Mouse (Mus musculus) neural tube, embryonic 15.5 days (tissue): ENCODE data around the gene Mdga1. TPM values are rescaled to one million over a fixed set of nuclear protein-coding genes. Genes with fewer than 3 reads are reported as not detected.
A peak's percentile ranks its signal among the peaks of the same experiment; 100 is the strongest.

ENCODE experiments used
- ATAC-seq: fragments of 200-750 bp; cut with Nextera tagmentation; 2 replicates; pipeline ENCODE4 v1.8.0; 2017; ENCODE audit warnings: mild to moderate bottlenecking, moderate TSS enrichment, moderate library complexity; ENCODE audit not compliant: low FRiP score
- H3K27ac ChIP-seq: fragments of 300-500 bp; sonication (generic); replicated peaks from 2 replicates; pipeline ENCODE4 v1.5.1; 2015; ENCODE audit warnings: mild to moderate bottlenecking, inconsistent platforms
- H3K27me3 ChIP-seq: fragments of 300-500 bp; sonication (generic); replicated peaks from 2 replicates; pipeline ENCODE4 v1.6.1; 2015; ENCODE audit warnings: inconsistent platforms
- H3K36me3 ChIP-seq: fragments of 300-500 bp; sonication (generic); 2 replicates; pipeline ENCODE4 v1.6.1; 2015; ENCODE audit warnings: inconsistent platforms
- H3K4me1 ChIP-seq: fragments of 300-500 bp; sonication (generic); 2 replicates; pipeline ENCODE4 v1.6.1; 2015; ENCODE audit warnings: inconsistent platforms
- H3K4me2 ChIP-seq: fragments of 300-500 bp; sonication (generic); 2 replicates; pipeline ENCODE4 v1.6.1; 2015; ENCODE audit warnings: inconsistent platforms, mild to moderate bottlenecking, moderate library complexity
- H3K4me3 ChIP-seq: fragments of 300-500 bp; sonication (generic); replicated peaks from 2 replicates; pipeline ENCODE4 v1.5.1; 2015; ENCODE audit warnings: mild to moderate bottlenecking, inconsistent platforms
- H3K9ac ChIP-seq: fragments of 300-500 bp; sonication (generic); replicated peaks from 2 replicates; pipeline ENCODE4 v1.6.1; 2015; ENCODE audit warnings: mild to moderate bottlenecking, inconsistent platforms
- H3K9me3 ChIP-seq: fragments of 300-500 bp; sonication (generic); replicated peaks from 2 replicates; pipeline ENCODE4 v1.6.1; 2016; ENCODE audit warnings: inconsistent platforms
- WGBS: fragments of 180-500 bp; shearing (Covaris S2); methylation state at CpG from one replicate; pipeline ENCODE4 v1.1.7; 2015; ENCODE audit warnings: mixed read lengths; 5-methylcytosine and 5-hydroxymethylcytosine counted together
- polyA plus RNA-seq: library from polyadenylated mRNA; unstranded; fragments of >200 nt; fragmentation: Nextera tagmentation; extraction: Ambion mirVana; gene quantifications from 2 replicates; pipeline ENCODE4 v1.2.1, GENCODE M21; 2015

Mdga1 gene
- polyA plus RNA-seq, 1 experiment from 2014 or later, result 10.9 TPM

DNA sequence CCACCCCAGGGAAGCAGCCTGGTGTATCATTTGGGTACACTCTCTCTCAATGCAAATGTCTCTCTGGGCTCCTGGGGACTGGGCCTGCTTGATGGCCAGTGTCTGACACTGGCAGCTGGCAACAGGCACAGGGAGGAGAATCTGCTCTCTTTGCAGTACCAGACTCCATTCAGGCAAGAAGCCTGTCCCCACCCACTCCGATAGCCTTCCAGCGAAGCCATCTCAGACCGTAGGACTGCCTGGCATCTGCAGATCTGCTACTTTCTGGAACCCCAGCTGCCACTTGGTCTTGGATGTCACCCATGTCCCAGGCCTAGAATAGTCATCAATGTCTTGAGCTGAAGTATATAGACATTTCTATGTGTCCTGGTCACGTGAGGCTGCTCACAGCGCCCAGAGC is 74.9 kb downstream of the Mdga1 start:
- no peak for ATAC-seq
- no peaks in the 10 kb centered on the region for H3K9me3 ChIP-seq
- WGBS, result 85% methylated on average over 5 of the region's 5 CpGs

DNA sequence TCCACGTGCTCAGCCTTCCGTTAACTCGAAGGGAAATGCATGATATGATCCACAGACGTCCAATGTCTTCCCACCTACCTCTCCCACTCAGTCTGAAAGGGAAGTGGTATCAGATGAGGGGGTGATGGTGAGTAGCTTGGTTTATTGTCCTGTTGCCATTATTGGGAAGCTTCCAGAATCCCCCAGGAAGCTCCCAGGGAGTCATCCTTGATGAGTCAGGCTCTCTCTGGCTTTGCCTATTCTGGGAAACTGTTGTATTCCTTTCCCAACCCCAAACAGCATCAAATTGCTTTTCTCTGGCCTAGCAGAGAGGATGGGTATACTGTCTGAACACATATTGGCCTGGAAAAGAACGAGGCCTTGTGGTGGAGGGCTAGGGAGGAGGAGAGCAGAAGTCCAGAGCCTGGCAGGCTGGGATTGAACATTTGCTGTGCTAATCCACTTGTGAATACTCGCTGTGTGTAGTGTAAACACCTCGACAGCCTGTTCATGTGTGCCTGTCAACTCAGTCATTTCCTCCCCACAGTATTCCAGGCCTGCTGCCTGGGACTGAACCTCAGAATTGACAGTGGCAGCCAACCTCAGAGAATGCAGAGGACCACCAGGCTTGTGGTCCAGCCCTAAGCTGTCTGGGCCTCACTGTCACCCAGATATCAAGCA is 79.3 kb downstream of the Mdga1 start:
- H3K4me2 ChIP-seq, result peak overlapping the region; percentile 97
- no peak overlapping the region for H3K9ac ChIP-seq
- no peaks in the 10 kb centered on the region for H3K9me3 ChIP-seq
- WGBS, result 71% methylated on average over 7 of the region's 7 CpGs
- peaks cover 18% of the 10 kb centered on the region for H3K27me3 ChIP-seq
- no peak overlapping the region for H3K4me3 ChIP-seq
- no peak overlapping the region for H3K27ac ChIP-seq
- H3K36me3 ChIP-seq, result no peaks in the 10 kb centered on the region
- H3K4me1 ChIP-seq, result peaks cover 53% of the 10 kb centered on the region
- ATAC-seq, result no peak

More for the DNA sequence above, 74.9 kb downstream of the Mdga1 start:
- Histone ChIP-seq H3K36me3 (no peaks in the 10 kb centered on the region), H3K4me2 (no peak overlapping the region), H3K9ac (no peak overlapping the region), H3K27ac (no peak overlapping the region), H3K4me1 (peaks cover 29% of the 10 kb centered on the region), H3K4me3 (no peak overlapping the region), H3K27me3 (peaks cover 11% of the 10 kb centered on the region)

DNA sequence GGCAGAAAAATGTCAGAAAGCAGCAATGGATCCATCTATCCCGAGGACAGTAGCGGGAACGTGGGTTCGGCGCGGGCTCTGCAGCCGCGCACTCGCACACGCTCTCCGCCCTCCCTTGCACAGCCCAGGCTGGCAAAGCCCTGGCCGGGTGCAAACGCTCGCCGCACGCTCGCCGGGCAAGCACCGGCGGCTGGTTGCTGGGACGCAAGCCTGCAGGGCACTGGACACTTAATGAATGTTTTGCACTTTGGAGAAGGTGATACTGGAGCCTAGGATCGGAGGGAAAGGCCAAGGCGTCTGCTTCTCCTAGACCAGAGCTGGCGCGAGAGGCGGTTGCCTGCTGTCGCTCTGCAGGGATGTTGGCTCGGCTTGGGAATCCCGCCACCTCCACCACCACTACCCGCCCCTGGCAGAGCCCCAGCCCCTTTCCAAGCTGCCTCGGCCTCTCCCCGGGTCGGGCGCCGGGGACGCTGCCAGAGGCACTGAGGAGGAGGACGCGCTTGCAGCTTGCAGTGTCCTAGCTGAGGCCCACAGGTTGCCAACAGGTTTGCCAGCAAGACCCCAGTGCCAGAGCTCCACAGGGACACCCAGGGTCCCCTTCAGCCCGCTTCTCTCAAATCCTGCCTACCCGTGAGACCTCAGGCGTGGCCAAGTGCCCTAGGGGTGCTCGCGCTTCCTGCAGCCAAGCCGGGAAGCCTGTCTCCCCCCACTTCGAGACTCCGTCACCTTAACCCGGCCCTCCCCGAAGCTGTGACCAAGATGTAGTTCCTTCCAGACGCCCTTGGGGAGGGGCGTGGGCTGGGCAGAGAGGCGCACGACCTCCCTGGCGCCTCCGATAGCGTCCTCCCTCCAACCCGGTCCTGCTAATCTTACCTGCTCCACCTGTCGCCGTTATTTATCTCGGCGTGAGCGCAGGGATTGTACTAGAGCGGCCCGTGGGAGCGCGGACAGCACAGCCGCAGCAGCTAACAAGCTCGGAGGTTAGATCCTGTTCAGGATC is 80.6 kb downstream of the Mdga1 start:
- H3K36me3 ChIP-seq, result no peaks in the 10 kb centered on the region
- under 1% methylated on average over 66 of the region's 67 CpGs for WGBS
- peak overlapping the region; percentile 72 for H3K9ac ChIP-seq
- H3K9me3 ChIP-seq, result no peaks in the 10 kb centered on the region
- peak overlapping the region; percentile 85 for H3K27ac ChIP-seq
- H3K4me3 ChIP-seq, result peak overlapping the region; percentile 61
- peak; percentile 82 for ATAC-seq
- peak overlapping the region; percentile 97 for H3K4me2 ChIP-seq
- H3K27me3 ChIP-seq, result peaks cover 27% of the 10 kb centered on the region
- peaks cover 66% of the 10 kb centered on the region for H3K4me1 ChIP-seq

DNA sequence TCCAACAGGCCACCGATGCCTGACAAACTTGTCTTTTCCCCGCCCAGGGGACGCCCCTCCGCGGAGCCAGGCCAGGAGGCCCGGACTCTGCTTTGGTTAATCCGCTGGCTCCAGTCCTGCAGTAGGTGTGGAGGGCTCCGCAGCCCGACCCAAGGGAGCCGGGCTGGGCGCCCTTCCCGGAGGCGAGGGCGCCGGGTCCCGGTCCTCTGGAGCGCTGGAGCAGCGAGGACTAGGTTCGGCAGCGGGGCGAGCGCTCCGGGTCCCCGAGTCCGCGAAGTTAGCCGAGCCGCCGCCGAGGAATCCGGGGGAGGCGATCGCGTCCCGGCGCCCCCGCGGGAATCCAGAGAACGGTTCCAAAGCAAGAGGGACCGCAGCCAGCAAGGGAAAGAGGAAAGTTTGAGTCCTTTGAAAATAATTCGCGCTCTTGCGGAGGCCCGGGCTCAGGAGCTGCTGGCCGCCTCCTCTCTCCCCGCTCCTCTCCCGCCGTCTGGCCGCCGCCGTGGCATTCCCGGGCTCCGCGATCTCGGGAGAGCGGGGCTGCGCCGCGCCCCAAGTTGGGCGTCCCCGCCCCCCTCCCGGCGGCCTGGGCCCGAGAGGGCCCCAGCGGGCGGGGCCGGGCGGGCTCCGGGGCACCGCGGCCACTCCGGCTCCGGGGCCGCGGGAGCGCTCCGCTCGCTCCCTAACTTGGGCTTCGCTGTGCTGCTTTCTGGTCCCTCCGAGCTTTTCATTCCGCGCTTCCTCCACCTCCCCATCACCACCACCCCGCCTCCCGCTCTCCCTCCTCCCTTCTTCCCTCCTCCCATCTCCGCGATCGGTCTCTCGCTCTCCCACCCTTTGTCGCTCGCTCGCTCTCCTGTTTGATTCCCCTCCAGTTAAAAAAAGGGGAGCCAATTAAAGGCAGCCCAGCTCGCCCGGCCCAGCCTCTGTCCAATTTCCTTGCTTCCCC is 81.7 kb downstream of the Mdga1 start:
- Histone ChIP-seq H3K9ac (peak overlapping the region; percentile 72), H3K4me1 (peaks cover 77% of the 10 kb centered on the region), H3K9me3 (no peaks in the 10 kb centered on the region), H3K4me3 (peak overlapping the region; percentile 61), H3K27me3 (peaks cover 27% of the 10 kb centered on the region), H3K36me3 (no peaks in the 10 kb centered on the region), H3K27ac (peak overlapping the region; percentile 85), H3K4me2 (peak overlapping the region; percentile 97)
- under 1% methylated on average over 84 of the region's 93 CpGs for WGBS
- peak; percentile 66 for ATAC-seq

DNA sequence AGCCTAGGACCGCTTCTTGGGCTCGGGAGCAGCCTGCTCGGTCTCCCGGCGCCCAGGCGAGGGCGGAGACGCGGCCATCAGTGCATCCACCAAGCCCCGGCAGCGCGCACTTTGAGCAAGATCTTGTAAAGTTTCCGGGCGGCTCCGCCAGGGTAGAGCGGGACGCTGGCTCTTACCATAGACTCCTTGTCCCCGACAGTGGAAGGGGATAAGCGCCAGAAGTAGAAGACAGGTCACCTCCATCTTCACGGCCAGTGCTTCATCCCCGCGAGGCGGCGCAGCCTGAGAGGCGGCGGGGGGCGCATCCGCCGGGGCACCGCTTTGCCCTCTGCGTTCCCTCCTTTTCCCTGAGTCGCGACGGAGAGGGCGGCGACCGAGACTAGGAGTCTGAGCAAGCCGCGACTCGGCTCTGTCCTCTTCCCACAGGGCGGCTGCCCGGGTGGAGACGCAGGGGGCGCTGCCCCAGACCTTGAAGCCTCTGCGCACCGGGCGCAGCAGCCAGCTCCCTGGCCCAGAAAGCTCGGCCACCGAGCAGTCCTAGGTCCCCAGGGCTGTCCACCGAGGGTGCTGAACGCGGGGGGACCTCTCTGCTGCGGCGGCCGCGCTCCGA is 82.5 kb downstream of the Mdga1 start:
- peaks cover 83% of the 10 kb centered on the region for H3K4me1 ChIP-seq
- H3K4me3 ChIP-seq, result peak overlapping the region; percentile 61
- WGBS, result under 1% methylated on average over 54 of the region's 57 CpGs
- no peaks in the 10 kb centered on the region for H3K9me3 ChIP-seq
- H3K9ac ChIP-seq, result peak overlapping the region; percentile 72
- peaks cover 27% of the 10 kb centered on the region for H3K27me3 ChIP-seq
- H3K36me3 ChIP-seq, result no peaks in the 10 kb centered on the region
- H3K4me2 ChIP-seq, result peak overlapping the region; percentile 97
- peak; percentile 22; the same call in 1 of the 2 replicates for ATAC-seq
- H3K27ac ChIP-seq, result peak overlapping the region; percentile 85

DNA sequence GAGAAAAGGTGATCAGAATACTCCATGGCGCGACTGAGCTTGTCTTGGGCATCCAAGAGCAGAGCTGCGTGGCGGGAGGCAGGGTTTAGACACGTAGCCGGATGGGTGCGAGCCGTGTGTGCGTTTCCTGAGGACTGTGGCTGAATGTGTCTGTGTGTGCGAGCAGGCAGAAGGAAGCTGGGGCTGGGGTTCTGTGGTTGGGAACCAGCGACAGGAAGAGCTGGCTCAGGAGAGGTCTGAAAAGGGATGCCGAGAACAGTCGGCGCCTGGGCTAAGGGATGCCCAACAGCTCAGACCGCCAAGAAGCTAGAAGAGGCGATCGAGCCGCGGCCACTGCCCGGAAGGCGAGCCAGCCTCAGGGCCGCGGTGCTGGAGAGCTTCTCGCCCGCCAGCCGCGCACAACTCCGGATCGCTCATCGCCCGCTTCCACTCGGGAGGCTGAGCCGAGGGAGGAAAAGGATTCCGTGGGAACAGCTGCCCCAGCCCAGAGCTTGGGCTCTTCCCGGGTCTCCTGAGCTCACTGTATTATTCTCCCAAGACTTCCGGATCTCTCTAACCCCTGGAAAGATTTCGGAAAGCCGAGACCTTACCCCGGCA is 83.1 kb downstream of the Mdga1 start:
- under 1% methylated on average over 39 of the region's 39 CpGs for WGBS
- peak overlapping the region; percentile 72 for H3K9ac ChIP-seq
- H3K27ac ChIP-seq, result peak overlapping the region; percentile 85
- peak overlapping the region; percentile 61 for H3K4me3 ChIP-seq
- peaks cover 80% of the 10 kb centered on the region for H3K4me1 ChIP-seq
- peak overlapping the region; percentile 97 for H3K4me2 ChIP-seq
- H3K36me3 ChIP-seq, result no peaks in the 10 kb centered on the region
- peaks cover 27% of the 10 kb centered on the region for H3K27me3 ChIP-seq
- H3K9me3 ChIP-seq, result no peaks in the 10 kb centered on the region
- no peak for ATAC-seq

DNA sequence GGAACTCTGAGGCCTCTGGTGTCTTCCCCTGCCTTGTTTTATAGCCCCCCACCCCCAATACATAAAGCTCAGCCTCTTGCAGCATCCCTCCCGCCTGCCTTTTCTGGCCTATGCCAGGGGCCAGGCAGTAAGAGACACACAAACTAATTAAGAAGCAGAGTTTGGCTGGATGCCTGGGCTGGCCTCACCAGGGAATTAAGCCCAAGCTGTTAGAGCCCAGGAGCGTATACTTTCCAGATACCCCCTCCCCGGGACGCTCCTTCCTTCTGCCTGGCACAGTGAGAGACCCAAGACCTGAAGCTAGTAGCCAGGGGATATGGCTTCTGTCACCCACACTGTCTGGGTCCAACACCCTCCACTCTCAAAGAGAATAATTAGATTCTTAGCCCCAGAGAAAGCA is 83.8 kb downstream of the Mdga1 start:
- H3K9me3 ChIP-seq, result no peaks in the 10 kb centered on the region
- peak overlapping the region; percentile 72 for H3K9ac ChIP-seq
- H3K36me3 ChIP-seq, result no peaks in the 10 kb centered on the region
- H3K4me2 ChIP-seq, result peak overlapping the region; percentile 97
- 4% methylated on average over 4 of the region's 4 CpGs for WGBS
- peak overlapping the region; percentile 85 for H3K27ac ChIP-seq
- peaks cover 27% of the 10 kb centered on the region for H3K27me3 ChIP-seq
- peak overlapping the region; percentile 61 for H3K4me3 ChIP-seq
- peaks cover 77% of the 10 kb centered on the region for H3K4me1 ChIP-seq
- ATAC-seq, result no peak

DNA sequence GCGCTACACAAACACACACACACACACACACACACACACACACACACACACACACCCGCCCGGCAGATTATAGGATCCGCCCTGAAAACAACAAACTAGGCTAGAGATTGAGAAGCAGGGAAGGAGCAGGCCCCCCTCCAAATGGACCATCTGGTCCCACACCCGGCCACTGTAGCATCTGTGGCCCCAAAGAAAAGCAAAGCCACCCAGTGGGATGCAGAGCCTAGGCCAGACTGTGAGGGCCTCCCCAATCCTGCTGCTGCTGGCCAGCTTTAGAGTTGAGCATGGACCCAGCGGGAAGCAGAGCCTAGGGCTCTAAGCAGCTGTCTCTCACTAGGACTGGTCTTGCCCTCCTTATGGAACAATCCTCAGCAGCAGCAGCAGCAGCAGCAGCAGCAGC is 85.3 kb downstream of the Mdga1 start:
- peak overlapping the region; percentile 61 for H3K4me3 ChIP-seq
- H3K9me3 ChIP-seq, result no peaks in the 10 kb centered on the region
- ATAC-seq, result no peak
- peaks cover 16% of the 10 kb centered on the region; the same call in 1 of the 2 replicates for H3K27me3 ChIP-seq
- peaks cover 68% of the 10 kb centered on the region for H3K4me1 ChIP-seq
- no peak overlapping the region for H3K27ac ChIP-seq
- 38% methylated on average over 6 of the region's 6 CpGs for WGBS
- H3K4me2 ChIP-seq, result peak overlapping the region; percentile 97
- peak overlapping the region; percentile 40 for H3K9ac ChIP-seq
- H3K36me3 ChIP-seq, result no peaks in the 10 kb centered on the region

DNA sequence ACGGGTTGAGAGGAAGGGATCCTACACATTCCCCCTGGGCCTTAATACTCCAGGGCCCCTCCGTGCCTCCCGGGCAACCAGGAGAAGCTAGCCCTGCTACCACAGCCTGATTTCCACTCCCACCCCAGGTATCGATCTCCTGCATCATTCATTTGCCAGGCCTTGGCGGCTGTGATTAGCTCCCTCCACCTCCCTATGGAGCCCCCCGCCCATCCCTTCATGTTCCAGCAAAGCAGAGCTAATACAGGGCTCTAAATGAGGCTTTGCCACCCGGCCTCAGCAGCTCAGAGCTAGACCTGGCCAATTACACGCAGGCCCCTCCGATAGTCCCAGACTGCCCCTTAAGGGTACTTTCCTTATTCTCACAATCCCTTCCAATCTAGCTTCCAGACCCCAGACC is 86.5 kb downstream of the Mdga1 start:
- H3K9me3 ChIP-seq, result no peaks in the 10 kb centered on the region
- peaks cover 16% of the 10 kb centered on the region; the same call in 1 of the 2 replicates for H3K27me3 ChIP-seq
- 31% methylated on average over 9 of the region's 9 CpGs for WGBS
- H3K4me3 ChIP-seq, result peak overlapping the region; percentile 13; the same call in 1 of the 2 replicates
- peaks cover 60% of the 10 kb centered on the region for H3K4me1 ChIP-seq
- H3K4me2 ChIP-seq, result peak overlapping the region; percentile 97
- H3K27ac ChIP-seq, result no peak overlapping the region
- ATAC-seq, result no peak
- H3K36me3 ChIP-seq, result no peaks in the 10 kb centered on the region
- H3K9ac ChIP-seq, result no peak overlapping the region

DNA sequence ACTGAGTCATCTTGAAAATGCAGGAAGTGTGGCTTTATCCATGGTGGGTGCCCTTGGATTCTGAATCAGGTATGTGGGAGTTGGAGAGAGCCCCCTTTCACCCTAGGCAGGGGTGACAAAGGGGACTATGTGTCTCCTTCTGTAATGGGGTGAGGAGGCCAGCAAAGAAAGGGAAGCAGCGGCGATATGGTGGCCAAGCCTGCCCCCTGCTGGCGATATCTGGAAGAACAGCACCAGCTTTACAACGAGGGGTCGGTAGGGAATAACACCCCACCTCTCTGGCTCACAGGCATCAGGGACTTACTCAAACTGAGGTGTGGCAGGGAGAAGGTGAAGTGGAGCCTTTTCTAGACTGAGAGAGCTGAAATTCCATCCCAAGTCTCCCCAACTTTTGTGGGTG is 87.0 kb downstream of the Mdga1 start:
- Histone ChIP-seq H3K27ac (no peak overlapping the region), H3K9me3 (no peaks in the 10 kb centered on the region), H3K36me3 (no peaks in the 10 kb centered on the region), H3K4me1 (peaks cover 55% of the 10 kb centered on the region), H3K9ac (no peak overlapping the region), H3K27me3 (peaks cover 16% of the 10 kb centered on the region; the same call in 1 of the 2 replicates), H3K4me3 (peak overlapping the region; percentile 13; the same call in 1 of the 2 replicates), H3K4me2 (peak overlapping the region; percentile 97)
- 0% methylated on average over 5 of the region's 5 CpGs for WGBS
- no peak; the same call in 1 of the 2 replicates for ATAC-seq
